Mouse (Mus musculus) forebrain, embryonic 10.5 days (tissue): ENCODE results near the gene Pusl1. TPM values are rescaled to one million over a fixed set of nuclear protein-coding genes. Genes with fewer than 3 reads are reported as not detected.

ENCODE experiments used
- DNase-seq: peaks from one replicate; pipeline ENCODE4 v3.0.0-alpha.2; 2017; ENCODE audit warnings: low spot score; ENCODE audit errors: extremely low spot score
- H3K27ac ChIP-seq: fragments of 300-500 bp; sonication (generic); 2 replicates; pipeline ENCODE4 v1.5.1; 2016; ENCODE audit warnings: mild to moderate bottlenecking
- H3K27me3 ChIP-seq: fragments of 300-500 bp; sonication (generic); 2 replicates; pipeline ENCODE4 v1.6.1; 2016; ENCODE audit warnings: mild to moderate bottlenecking; ENCODE audit not compliant: poor library complexity, severe bottlenecking
- H3K36me3 ChIP-seq: fragments of 300-500 bp; sonication (generic); replicated peaks from 2 replicates; pipeline ENCODE4 v1.6.1; 2016; ENCODE audit warnings: mild to moderate bottlenecking, moderate library complexity
- H3K4me1 ChIP-seq: fragments of 300-500 bp; sonication (generic); 2 replicates; pipeline ENCODE4 v1.6.1; 2016
- H3K4me3 ChIP-seq: fragments of 300-500 bp; sonication (generic); 2 replicates; pipeline ENCODE4 v1.5.1; 2016; ENCODE audit warnings: mild to moderate bottlenecking, moderate library complexity
- H3K9me3 ChIP-seq: fragments of 300-500 bp; sonication (generic); 2 replicates; pipeline ENCODE4 v1.6.1; 2016; ENCODE audit warnings: mild to moderate bottlenecking, moderate library complexity
- WGBS: fragments of 180-500 bp; shearing (Covaris S2); methylation state at CpG from one replicate; pipeline ENCODE4 v1.1.7; 2016; 5-methylcytosine and 5-hydroxymethylcytosine counted together
- polyA plus RNA-seq: library from polyadenylated mRNA; unstranded; fragments of >200 nt; fragmentation: Nextera tagmentation; extraction: Ambion mirVana; gene quantifications from 2 replicates; pipeline ENCODE4 v1.2.1, GENCODE M21; 2016

Pusl1 gene
- 54.5 and 56.3 TPM in 2 replicates for polyA plus RNA-seq

DNA sequence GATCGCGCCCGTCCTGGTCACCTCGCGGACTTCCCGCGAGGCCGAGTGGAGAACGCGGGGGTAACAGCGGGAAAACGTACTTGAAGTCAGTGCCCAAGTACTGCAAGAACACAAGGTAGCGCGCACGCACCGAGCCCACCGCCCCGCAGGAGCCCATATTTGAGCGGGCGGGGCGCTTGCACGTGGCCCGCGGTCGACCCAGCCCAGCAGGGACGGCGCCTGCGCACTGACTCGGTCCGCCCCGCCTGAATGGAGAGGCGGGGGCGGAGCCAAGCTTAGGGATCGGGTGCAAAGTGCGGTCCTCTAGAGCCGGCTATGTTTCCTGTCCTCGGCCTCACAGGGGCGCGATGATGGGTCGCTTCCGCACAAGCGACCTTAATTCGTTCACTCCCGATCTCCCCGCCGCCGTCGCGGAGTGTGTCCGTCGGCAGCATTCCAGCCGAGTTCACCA lies at the start of gene Pusl1, which contains the start of gene Acap3:
Pusl1 (minus strand) TSS at position 231 of the 451 bp plus-strand sequence.
Acap3 (plus strand) TSS at position 272 of the 451 bp plus-strand sequence.
- H3K4me1 ChIP-seq = peaks cover 50% of the 10 kb centered on the region
- peak within 1 kb of the TSS; percentile 95 for H3K27ac ChIP-seq
- H3K4me3 ChIP-seq = peak within 1 kb of the TSS; percentile 94
- DNase-seq = peak; percentile 95
- no peaks in the 10 kb centered on the region for H3K9me3 ChIP-seq
- WGBS = 0% methylated on average over 52 of the region's 52 CpGs
- H3K36me3 ChIP-seq = peaks cover 46% of the 10 kb centered on the region
- H3K27me3 ChIP-seq = no peaks in the 10 kb centered on the region

DNA sequence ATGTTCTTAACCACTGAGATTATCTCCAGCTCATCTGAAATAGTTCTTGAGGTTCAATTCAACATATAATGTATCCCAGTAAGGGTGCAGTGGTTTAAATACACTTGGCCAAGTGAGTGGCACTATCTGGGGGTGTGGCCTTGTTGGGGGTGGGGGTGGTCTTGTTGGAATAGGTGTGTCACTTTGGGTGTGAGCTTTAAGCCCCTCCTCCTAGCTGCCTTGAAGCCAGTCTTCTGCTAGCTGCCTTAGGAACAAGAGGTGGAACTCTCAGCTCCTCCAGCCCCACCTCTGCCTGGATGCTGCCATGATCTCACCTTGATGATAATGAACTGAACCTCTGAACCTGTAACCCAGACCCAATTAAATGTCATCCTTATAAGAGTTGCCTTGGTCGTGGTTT lies 40.5 kb upstream of the Pusl1 start:
- WGBS = 74% methylated on average over 1 of the region's 1 CpGs
- Histone ChIP-seq H3K27me3 (no peaks in the 10 kb centered on the region), H3K4me3 (no peak overlapping the region), H3K27ac (no peak overlapping the region), H3K36me3 (no peaks in the 10 kb centered on the region), H3K9me3 (no peaks in the 10 kb centered on the region), H3K4me1 (no peaks in the 10 kb centered on the region)
- DNase-seq = no peak

GRCm38 (mm10) chr4:155908751-155909150 lies 17.2 kb upstream of the Pusl1 start:
- 91% methylated on average over 4 of the region's 4 CpGs for WGBS
- Histone ChIP-seq H3K27me3 (no peaks in the 10 kb centered on the region), H3K36me3 (peaks cover 31% of the 10 kb centered on the region), H3K4me1 (no peaks in the 10 kb centered on the region), H3K9me3 (no peaks in the 10 kb centered on the region), H3K4me3 (no peak overlapping the region), H3K27ac (no peak overlapping the region)
- DNase-seq = no peak

DNA sequence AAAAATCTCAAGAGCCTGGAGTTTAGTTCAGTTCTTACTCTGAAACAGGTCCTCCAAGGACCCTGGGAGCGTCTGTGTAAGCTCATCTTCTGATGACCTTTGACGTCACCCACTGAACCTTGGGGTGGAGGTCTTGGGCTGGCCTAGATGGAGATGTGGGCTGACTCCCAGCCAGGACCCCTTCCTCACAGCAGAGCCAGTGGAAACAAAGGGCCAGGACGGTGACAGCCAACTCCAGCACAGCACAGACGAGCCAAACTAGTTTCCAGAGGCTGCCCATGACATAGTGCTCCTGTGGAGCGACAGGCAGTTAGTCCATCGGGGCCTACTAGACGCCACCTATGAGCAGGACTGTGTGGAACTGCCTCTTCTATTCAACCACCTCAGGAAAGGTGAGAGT lies 16.7 kb upstream of the Pusl1 start:
- Histone ChIP-seq H3K27me3 (no peaks in the 10 kb centered on the region), H3K27ac (no peak overlapping the region), H3K9me3 (no peaks in the 10 kb centered on the region), H3K36me3 (peaks cover 36% of the 10 kb centered on the region), H3K4me3 (no peak overlapping the region), H3K4me1 (no peaks in the 10 kb centered on the region)
- no peak for DNase-seq
- WGBS = 76% methylated on average over 7 of the region's 7 CpGs

GRCm38 (mm10) chr4:155907003-155907402 lies 15.4 kb upstream of the Pusl1 start:
- no peak for DNase-seq
- no peak overlapping the region for H3K27ac ChIP-seq
- no peaks in the 10 kb centered on the region for H3K4me1 ChIP-seq
- 86% methylated on average over 11 of the region's 11 CpGs for WGBS
- no peak overlapping the region for H3K4me3 ChIP-seq
- no peaks in the 10 kb centered on the region for H3K9me3 ChIP-seq
- peaks cover 49% of the 10 kb centered on the region for H3K36me3 ChIP-seq
- no peaks in the 10 kb centered on the region for H3K27me3 ChIP-seq

DNA sequence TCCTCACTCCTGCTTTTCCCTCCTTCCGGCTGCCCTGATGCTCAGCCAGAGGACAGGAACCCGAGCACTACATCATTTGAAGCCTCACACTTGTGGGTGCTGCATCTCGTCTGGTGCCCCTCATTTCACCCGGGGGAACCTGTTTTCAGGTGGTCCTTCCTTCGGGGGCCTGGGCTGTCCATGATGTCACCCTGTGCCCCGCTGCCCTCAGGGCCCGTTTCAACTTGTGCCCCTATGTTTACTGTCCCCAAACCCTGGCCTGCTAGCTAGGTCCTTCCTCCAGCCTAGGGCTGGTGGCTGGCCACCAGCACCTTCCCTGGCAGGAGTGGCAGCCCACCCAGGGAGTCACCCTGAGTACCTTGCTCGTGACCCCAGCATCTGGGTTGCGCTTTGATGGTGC lies 14.5 kb upstream of the Pusl1 start:
- no peaks in the 10 kb centered on the region for H3K4me1 ChIP-seq
- no peak for DNase-seq
- no peaks in the 10 kb centered on the region for H3K9me3 ChIP-seq
- WGBS = 88% methylated on average over 9 of the region's 9 CpGs
- H3K4me3 ChIP-seq = no peak overlapping the region
- no peaks in the 10 kb centered on the region for H3K27me3 ChIP-seq
- H3K27ac ChIP-seq = 0 out of 2 replicates have a peak overlapping the region, but pooled peaks have one; percentile 6
- peaks cover 58% of the 10 kb centered on the region for H3K36me3 ChIP-seq

- H3K27me3 ChIP-seq = no peaks in the 10 kb centered on the region
- H3K27ac ChIP-seq = no peak overlapping the region
- H3K9me3 ChIP-seq = no peaks in the 10 kb centered on the region
- no peak for DNase-seq
- WGBS = 84% methylated on average over 13 of the region's 13 CpGs
- no peak overlapping the region for H3K4me3 ChIP-seq
- H3K36me3 ChIP-seq = peaks cover 63% of the 10 kb centered on the region
- no peaks in the 10 kb centered on the region for H3K4me1 ChIP-seq
Observed at GRCm38 (mm10) chr4:155905634-155906033, 14.1 kb upstream of the Pusl1 start.

GRCm38 (mm10) chr4:155904318-155905102 lies 12.9 kb upstream of the Pusl1 start:
- H3K36me3 ChIP-seq = peaks cover 74% of the 10 kb centered on the region
- H3K9me3 ChIP-seq = no peaks in the 10 kb centered on the region
- H3K27ac ChIP-seq = no peak overlapping the region
- H3K4me3 ChIP-seq = 0 out of 2 replicates have a peak overlapping the region, but pooled peaks have one; percentile 5
- no peaks in the 10 kb centered on the region for H3K4me1 ChIP-seq
- DNase-seq = peak; percentile 13
- H3K27me3 ChIP-seq = no peaks in the 10 kb centered on the region
- 93% methylated on average over 13 of the region's 13 CpGs for WGBS

GRCm38 (mm10) chr4:155903246-155903645 lies 11.7 kb upstream of the Pusl1 start:
- Histone ChIP-seq H3K27ac (no peak overlapping the region), H3K4me1 (no peaks in the 10 kb centered on the region), H3K27me3 (no peaks in the 10 kb centered on the region), H3K9me3 (no peaks in the 10 kb centered on the region), H3K36me3 (peaks cover 86% of the 10 kb centered on the region), H3K4me3 (no peak overlapping the region)
- DNase-seq = no peak
- WGBS = 94% methylated on average over 13 of the region's 13 CpGs

DNA sequence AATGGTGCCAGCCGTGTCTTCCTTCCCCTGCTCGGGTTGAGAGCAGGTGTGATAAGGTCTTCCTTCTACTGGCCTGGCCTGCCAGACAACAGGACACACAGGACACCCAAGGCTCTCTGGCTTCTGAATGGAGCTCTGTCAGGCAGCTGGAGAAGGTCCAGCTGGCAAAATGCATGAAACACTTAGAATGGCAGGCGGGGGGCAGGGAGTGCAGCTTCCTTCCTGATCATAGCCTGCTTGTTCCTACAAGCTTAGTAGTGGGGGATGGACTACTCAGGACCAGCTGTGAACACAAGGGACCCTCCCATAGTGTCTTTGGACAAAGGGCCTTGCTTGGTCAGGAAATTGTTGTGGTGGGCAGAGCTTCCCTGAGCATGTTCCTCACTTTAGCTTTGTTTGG lies 9.6 kb upstream of the Pusl1 start:
- H3K4me3 ChIP-seq = no peak overlapping the region
- no peak for DNase-seq
- H3K4me1 ChIP-seq = no peaks in the 10 kb centered on the region
- 88% methylated on average over 3 of the region's 3 CpGs for WGBS
- no peak overlapping the region for H3K27ac ChIP-seq
- H3K36me3 ChIP-seq = peaks cover 97% of the 10 kb centered on the region
- no peaks in the 10 kb centered on the region for H3K27me3 ChIP-seq
- no peaks in the 10 kb centered on the region for H3K9me3 ChIP-seq

- peak; percentile 7 for DNase-seq
- peaks cover 12% of the 10 kb centered on the region for H3K4me1 ChIP-seq
- no peaks in the 10 kb centered on the region for H3K9me3 ChIP-seq
- H3K27ac ChIP-seq = no peak overlapping the region
- no peaks in the 10 kb centered on the region for H3K27me3 ChIP-seq
- peaks cover 84% of the 10 kb centered on the region for H3K36me3 ChIP-seq
- WGBS = 97% methylated on average over 7 of the region's 7 CpGs
- no peak overlapping the region for H3K4me3 ChIP-seq
Observed at GRCm38 (mm10) chr4:155899355-155899754, 7.8 kb upstream of the Pusl1 start.

GRCm38 (mm10) chr4:155898318-155898717 lies 6.7 kb upstream of the Pusl1 start:
- no peak overlapping the region for H3K4me3 ChIP-seq
- 96% methylated on average over 2 of the region's 2 CpGs for WGBS
- H3K27me3 ChIP-seq = no peaks in the 10 kb centered on the region
- no peak overlapping the region for H3K27ac ChIP-seq
- no peaks in the 10 kb centered on the region for H3K9me3 ChIP-seq
- peaks cover 73% of the 10 kb centered on the region for H3K36me3 ChIP-seq
- peaks cover 22% of the 10 kb centered on the region for H3K4me1 ChIP-seq
- DNase-seq = no peak

DNA sequence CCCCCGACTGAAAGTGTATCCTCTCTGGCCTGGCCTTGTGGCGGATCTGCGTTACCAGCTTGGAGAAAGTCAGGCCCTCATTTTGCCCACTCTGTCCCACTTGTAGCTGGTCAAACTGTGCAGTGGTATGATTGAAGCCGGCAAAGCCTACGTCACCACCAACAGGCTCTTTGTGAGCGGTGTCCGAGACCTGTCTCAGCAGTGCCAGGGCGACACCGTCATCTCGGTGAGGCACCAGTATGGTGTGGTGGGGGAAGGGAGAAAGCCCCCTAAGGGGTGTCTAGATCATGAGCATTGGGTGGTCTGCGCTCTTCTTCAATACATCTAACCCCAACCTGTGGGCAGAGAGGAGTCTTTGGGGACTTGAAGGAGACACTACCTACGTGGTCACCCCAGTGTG lies 4.9 kb upstream of the Pusl1 start:
- no peaks in the 10 kb centered on the region for H3K9me3 ChIP-seq
- H3K27ac ChIP-seq = no peak overlapping the region
- H3K4me3 ChIP-seq = no peak overlapping the region
- no peaks in the 10 kb centered on the region for H3K27me3 ChIP-seq
- H3K36me3 ChIP-seq = peaks cover 55% of the 10 kb centered on the region
- WGBS = 98% methylated on average over 12 of the region's 12 CpGs
- no peak for DNase-seq
- H3K4me1 ChIP-seq = peaks cover 35% of the 10 kb centered on the region
